In genomic region chr6:73027881-73028280, GRCm38 (mm10) we compare ENCODE assay signal across 18 mouse cellular contexts.
"Had no signal": no experiment of that assay in that cellular context is flagged by ENCODE, and none has a peak within 500 bp of the region (broad histone marks: within the 10 kb centered on the region; RNA-seq: fewer than 3 reads in every experiment).

No protein-coding gene starts in this region.

- H3K27me3 ChIP-seq: lung, embryonic 15.5 days; midbrain, embryonic 13.5 days; midbrain, embryonic 15.5 days; neural tube, embryonic 12.5 days; stomach, embryonic 15.5 days had no signal

- H3K27ac ChIP-seq: lung, embryonic 15.5 days; macrophage; midbrain, embryonic 13.5 days; midbrain, embryonic 15.5 days; neural tube, embryonic 12.5 days; stomach, embryonic 15.5 days; stomach, postnatal 0 days had no signal

- H3K36me3 ChIP-seq: lung, embryonic 15.5 days; midbrain, embryonic 13.5 days; midbrain, embryonic 15.5 days; neural tube, embryonic 12.5 days; stomach, embryonic 15.5 days had no signal

- H3K4me1 ChIP-seq: lung, embryonic 15.5 days; megakaryocyte, embryonic 14.5 days; midbrain, embryonic 13.5 days; midbrain, embryonic 15.5 days; neural tube, embryonic 12.5 days; stomach, embryonic 15.5 days had no signal

- H3K9ac ChIP-seq: liver, postnatal 0 days; lung, embryonic 15.5 days; midbrain, embryonic 13.5 days; midbrain, embryonic 15.5 days; neural tube, embryonic 12.5 days; stomach, embryonic 15.5 days had no signal

- ATAC-seq: liver, postnatal 0 days; lung, postnatal 0 days; midbrain, embryonic 13.5 days; midbrain, embryonic 15.5 days had no signal

- H3K4me3 ChIP-seq: lung, embryonic 15.5 days; megakaryocyte, embryonic 14.5 days; midbrain, embryonic 13.5 days; midbrain, embryonic 15.5 days; neural tube, embryonic 12.5 days; stomach, embryonic 15.5 days had no signal

- H3K4me2 ChIP-seq: lung, embryonic 15.5 days; midbrain, embryonic 11.5 days; midbrain, embryonic 13.5 days; midbrain, embryonic 15.5 days; neural tube, embryonic 12.5 days; stomach, embryonic 15.5 days had no signal

- DNase-seq: liver, postnatal 0 days; lung, adult 2 months; lung, postnatal 14 days; lung, postnatal 36 days; right cerebral cortex, postnatal 14 days; thymus, adult 2 months; thymus, postnatal 25 days; thymus, postnatal 4 days had no signal

- H3K9me3 ChIP-seq: lung, embryonic 15.5 days; midbrain, embryonic 13.5 days; midbrain, embryonic 15.5 days; neural tube, embryonic 12.5 days; stomach, embryonic 15.5 days had no signal
